Mouse (Mus musculus) kidney, adult 2 months (tissue): ENCODE data around the gene Agap3. TPM values are rescaled to one million over a fixed set of nuclear protein-coding genes. Genes with fewer than 3 reads are reported as not detected.

ENCODE experiments used
- DNase-seq: peaks from one replicate; pipeline ENCODE4 v3.0.0; 2021
- H3K27ac ChIP-seq: fragments of 200-500 bp; 2 replicates; pipeline ENCODE4 v1.5.1; 2012; ENCODE audit warnings: low read depth, low read length, control low read depth, inconsistent platforms; ENCODE audit not compliant: insufficient read depth
- H3K27me3 ChIP-seq: fragments of 200-500 bp; replicated peaks from 2 replicates; pipeline ENCODE4 v1.6.1; 2012; ENCODE audit warnings: mild to moderate bottlenecking, moderate library complexity, low read length, inconsistent platforms; ENCODE audit not compliant: control insufficient read depth, insufficient read depth
- H3K36me3 ChIP-seq: fragments of 200-500 bp; 2 replicates; pipeline ENCODE4 v1.6.1; 2012; ENCODE audit warnings: mild to moderate bottlenecking, moderate library complexity, low read length, inconsistent platforms; ENCODE audit not compliant: control insufficient read depth, insufficient read depth
- H3K4me1 ChIP-seq: fragments of 200-500 bp; 2 replicates; pipeline ENCODE4 v1.6.1; 2011; ENCODE audit warnings: low read length; ENCODE audit not compliant: control insufficient read depth, insufficient read depth
- H3K4me3 ChIP-seq: fragments of 200-500 bp; 2 replicates; pipeline ENCODE4 v1.5.1; 2011; ENCODE audit warnings: mild to moderate bottlenecking, low read depth, low read length, control low read depth; ENCODE audit not compliant: insufficient read depth
- CTCF ChIP-seq: fragments of 200-500 bp; conservative IDR thresholded peaks from 2 replicates; pipeline ENCODE4 v1.5.1; 2011; ENCODE audit warnings: low read depth, mild to moderate bottlenecking, control low read depth, low read length, moderate library complexity, mixed read lengths; ENCODE audit not compliant: insufficient read depth, insufficient read length
- POLR2A ChIP-seq: fragments of 200-500 bp; IDR thresholded peaks from one replicate; pipeline ENCODE4 v1.6.1; 2011; ENCODE audit warnings: low read depth, low read length, control low read depth
- WGBS: fragments of 180-500 bp; shearing (Covaris S2); methylation state at CpG from one replicate; pipeline ENCODE4 v1.1.7; 2018; 5-methylcytosine and 5-hydroxymethylcytosine counted together
- polyA plus RNA-seq: library from polyadenylated mRNA; depleted of rRNA; stranded (reverse); fragments of >200 nt; gene quantifications from 2 replicates; pipeline ENCODE4 v1.2.3, GENCODE M21; 2012

Agap3 gene
- polyA plus RNA-seq, 1 experiment, result 62.3 TPM

DNA sequence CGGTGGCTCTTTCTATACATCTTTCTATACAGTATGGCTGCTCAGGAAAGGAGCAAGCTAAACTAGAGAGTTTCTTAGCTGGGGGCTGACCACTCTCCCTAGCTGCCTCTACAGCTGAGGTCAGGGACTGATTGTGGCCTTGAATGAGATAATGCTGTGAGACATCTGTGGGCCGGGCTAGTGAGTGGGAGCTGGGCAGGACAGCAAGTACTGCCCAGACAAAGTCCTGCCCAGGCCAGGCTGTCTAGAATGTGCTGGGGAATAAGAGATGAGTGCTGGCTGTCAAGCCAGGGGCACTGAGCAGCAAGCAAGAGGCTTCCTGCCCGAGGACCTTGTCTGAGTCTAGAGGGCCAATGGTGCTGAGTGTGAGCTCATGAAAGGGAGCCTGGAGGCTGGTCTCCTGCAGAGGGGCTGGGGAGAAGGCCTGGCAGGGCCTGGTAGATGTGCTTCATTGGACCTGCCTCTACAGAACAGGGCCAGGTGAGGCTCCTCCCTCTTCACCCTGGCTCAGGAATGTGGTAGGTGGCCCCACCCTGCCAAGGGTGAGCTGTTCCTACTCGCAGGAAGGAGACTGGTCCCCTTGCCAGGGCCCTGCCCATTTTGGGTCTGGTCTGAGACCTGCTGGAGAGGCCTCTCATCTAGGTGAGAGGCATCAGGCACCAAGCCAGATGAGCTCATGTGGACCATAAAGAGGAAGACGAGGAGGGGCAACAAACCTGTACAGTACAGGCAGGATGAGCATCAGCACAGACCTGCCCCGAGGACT, 23.7 kb downstream of the Agap3 start:
- DNase-seq, result peak; percentile 69
- H3K4me1 ChIP-seq, result peaks cover 3% of the 10 kb centered on the region; the same call in 1 of the 2 replicates
- TF ChIP-seq POLR2A, result no peak
- TF ChIP-seq CTCF, result no peak
- no peaks in the 10 kb centered on the region; the same call in 1 of the 2 replicates for H3K36me3 ChIP-seq
- no peak overlapping the region for H3K4me3 ChIP-seq
- no peak overlapping the region for H3K27ac ChIP-seq
- WGBS, result 56% methylated on average over 6 of the region's 6 CpGs
- no peaks in the 10 kb centered on the region for H3K27me3 ChIP-seq

GRCm38 (mm10) chr5:24477909-24478308, 25.9 kb downstream of the Agap3 start:
- TF ChIP-seq POLR2A (no peak), CTCF (no peak)
- H3K4me3 ChIP-seq, result no peak overlapping the region
- 82% methylated on average over 9 of the region's 9 CpGs for WGBS
- no peaks in the 10 kb centered on the region for H3K27me3 ChIP-seq
- H3K27ac ChIP-seq, result no peak overlapping the region
- DNase-seq, result no peak
- H3K36me3 ChIP-seq, result no peaks in the 10 kb centered on the region; the same call in 1 of the 2 replicates
- peaks cover 3% of the 10 kb centered on the region; the same call in 1 of the 2 replicates for H3K4me1 ChIP-seq

DNA sequence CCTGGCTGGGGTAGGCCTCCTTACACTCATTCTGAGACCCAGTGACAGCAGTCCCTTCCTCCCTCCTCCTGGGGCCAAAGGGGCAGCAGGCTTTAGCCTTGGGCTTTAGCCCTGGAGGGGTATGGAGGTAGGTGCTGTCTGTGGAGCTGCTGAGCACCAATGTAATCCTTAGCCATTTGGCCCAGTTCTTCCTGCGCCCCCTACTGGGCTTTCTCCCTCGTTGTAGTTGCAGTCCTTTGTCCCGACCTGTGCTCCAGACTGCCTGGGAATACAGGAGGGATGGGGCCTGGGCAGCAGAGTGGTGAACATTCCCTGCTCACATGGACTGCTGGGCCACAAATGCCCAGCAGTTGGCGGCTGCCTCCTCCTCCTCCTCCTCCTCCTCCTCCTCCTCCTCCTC, 29.7 kb downstream of the Agap3 start:
- Histone ChIP-seq H3K4me1 (peaks cover 6% of the 10 kb centered on the region; the same call in 1 of the 2 replicates), H3K36me3 (no peaks in the 10 kb centered on the region; the same call in 1 of the 2 replicates), H3K4me3 (no peak overlapping the region), H3K27ac (no peak overlapping the region), H3K27me3 (no peaks in the 10 kb centered on the region)
- 10% methylated on average over 3 of the region's 4 CpGs for WGBS
- peak; percentile 73 for TF ChIP-seq CTCF
- no peak for TF ChIP-seq POLR2A
- DNase-seq, result peak; percentile 86

DNA sequence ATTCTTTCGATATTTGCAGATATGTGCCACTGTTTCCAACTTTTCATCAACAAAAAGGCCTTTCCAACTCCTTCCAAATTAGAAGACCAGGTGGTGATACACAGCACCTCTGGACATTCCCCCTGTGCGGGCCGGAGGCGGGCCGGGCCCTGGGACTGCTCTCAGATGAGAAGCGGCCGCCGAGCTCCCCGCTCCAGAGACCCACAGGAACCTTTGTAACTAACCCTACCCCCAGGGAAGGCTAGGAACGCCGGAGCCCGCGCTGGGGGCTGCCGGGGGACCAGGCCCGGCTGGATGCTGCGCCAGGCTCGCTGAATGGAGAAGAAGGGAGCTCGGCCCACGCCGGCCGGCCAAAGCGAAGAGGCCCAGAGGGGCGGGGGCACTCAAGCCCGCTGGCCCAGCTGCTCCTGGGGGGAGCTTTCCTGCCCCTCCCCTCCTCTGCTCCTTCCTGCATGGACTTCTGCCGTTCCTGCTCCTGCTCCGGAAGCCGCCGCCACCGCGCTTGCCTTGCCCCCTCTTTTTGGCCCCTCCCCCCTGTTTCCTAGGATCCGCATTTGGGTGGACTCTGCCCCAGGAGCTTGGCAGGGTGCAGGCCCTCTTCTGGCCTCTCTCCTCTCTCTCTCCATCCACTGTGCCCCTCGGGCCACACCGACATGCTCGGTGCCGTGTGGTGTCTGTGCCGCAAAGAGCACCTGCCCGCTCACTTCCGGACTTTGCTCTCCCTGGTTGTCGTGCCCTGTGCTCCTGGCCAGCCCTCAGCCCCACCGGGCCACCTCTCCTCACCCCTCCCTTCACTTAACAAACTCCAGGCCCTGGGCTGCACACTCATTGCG, 30.5 kb downstream of the Agap3 start:
- peaks cover 6% of the 10 kb centered on the region; the same call in 1 of the 2 replicates for H3K4me1 ChIP-seq
- peak; percentile 91 for DNase-seq
- no peaks in the 10 kb centered on the region for H3K27me3 ChIP-seq
- peak overlapping the region; percentile 35; the same call in 1 of the 2 replicates for H3K4me3 ChIP-seq
- 55% methylated on average over 41 of the region's 41 CpGs for WGBS
- no peaks in the 10 kb centered on the region; the same call in 1 of the 2 replicates for H3K36me3 ChIP-seq
- TF ChIP-seq CTCF, result no peak
- TF ChIP-seq POLR2A, result no peak
- peak overlapping the region; percentile 91 for H3K27ac ChIP-seq

- DNase-seq, result peak; percentile 90
- Histone ChIP-seq H3K27me3 (no peaks in the 10 kb centered on the region), H3K27ac (peak overlapping the region; percentile 91), H3K36me3 (no peaks in the 10 kb centered on the region), H3K4me1 (peaks cover 6% of the 10 kb centered on the region; the same call in 1 of the 2 replicates), H3K4me3 (peak overlapping the region; percentile 35)
- TF ChIP-seq POLR2A (no peak), CTCF (peak; percentile 89)
- 28% methylated on average over 11 of the region's 11 CpGs for WGBS
These were observed 31.3 kb downstream of the Agap3 start for GRCm38 (mm10) chr5:24483326-24483725.

GRCm38 (mm10) chr5:24484963-24485362, 33.0 kb downstream of the Agap3 start:
- no peak overlapping the region for H3K4me3 ChIP-seq
- 52% methylated on average over 22 of the region's 22 CpGs for WGBS
- no peaks in the 10 kb centered on the region for H3K27me3 ChIP-seq
- H3K4me1 ChIP-seq, result peaks cover 6% of the 10 kb centered on the region; the same call in 1 of the 2 replicates
- no peaks in the 10 kb centered on the region; the same call in 1 of the 2 replicates for H3K36me3 ChIP-seq
- H3K27ac ChIP-seq, result no peak overlapping the region
- DNase-seq, result peak; percentile 34
- TF ChIP-seq POLR2A (no peak), CTCF (no peak)

GRCm38 (mm10) chr5:24486097-24486496, 34.1 kb downstream of the Agap3 start:
- Histone ChIP-seq H3K27me3 (no peaks in the 10 kb centered on the region), H3K36me3 (no peaks in the 10 kb centered on the region; the same call in 1 of the 2 replicates), H3K4me1 (peaks cover 6% of the 10 kb centered on the region; the same call in 1 of the 2 replicates), H3K27ac (no peak overlapping the region), H3K4me3 (no peak overlapping the region)
- 2% methylated on average over 8 of the region's 8 CpGs for WGBS
- TF ChIP-seq POLR2A (no peak), CTCF (peak; percentile 91)
- peak; percentile 90 for DNase-seq
